Mouse (Mus musculus): ENCODE measurements at regions not wholly inside any gene's neighbourhood (a gene's known extent, or its start where the extent isn't known, plus 50 kb on each side); places are given as distances from the start of the nearest gene placed in this dataset.

DNA sequence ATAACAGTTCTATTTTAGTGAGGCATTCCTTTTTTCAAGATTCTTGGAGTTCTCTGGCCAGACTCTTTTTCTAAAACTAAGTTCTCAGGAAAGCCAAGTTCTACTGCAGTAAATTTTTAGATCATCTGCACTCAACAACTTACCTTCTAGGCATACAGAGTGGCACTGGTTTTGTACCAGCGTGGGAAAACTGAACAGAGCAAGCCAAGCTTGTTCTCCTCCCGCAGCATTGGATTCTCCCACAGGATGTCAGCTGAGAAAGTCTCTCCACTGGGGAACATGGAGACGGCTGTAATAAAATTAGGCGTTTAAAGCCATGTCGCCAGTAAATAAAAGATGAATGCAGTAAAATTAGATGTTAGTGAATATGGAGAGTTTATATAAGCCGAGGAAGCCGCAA lies 124.8 kb upstream of the Gm4301 start:
- ATAC-seq (replicated peaks) = no peak
- Histone ChIP-seq H3K4me1 (no peaks in the 10 kb centered on the region), H3K36me3 (no peaks in the 10 kb centered on the region), H3K27me3 (no peaks in the 10 kb centered on the region), H3K27ac (replicated peaks) (no peak overlapping the region), H3K4me2 (replicated peaks) (no peak overlapping the region), H3K4me3 (no peak overlapping the region), H3K9ac (replicated peaks) (no peak overlapping the region), H3K9me3 (no peaks in the 10 kb centered on the region)
- WGBS = 87% methylated on average over 7 of the region's 7 CpGs

DNA sequence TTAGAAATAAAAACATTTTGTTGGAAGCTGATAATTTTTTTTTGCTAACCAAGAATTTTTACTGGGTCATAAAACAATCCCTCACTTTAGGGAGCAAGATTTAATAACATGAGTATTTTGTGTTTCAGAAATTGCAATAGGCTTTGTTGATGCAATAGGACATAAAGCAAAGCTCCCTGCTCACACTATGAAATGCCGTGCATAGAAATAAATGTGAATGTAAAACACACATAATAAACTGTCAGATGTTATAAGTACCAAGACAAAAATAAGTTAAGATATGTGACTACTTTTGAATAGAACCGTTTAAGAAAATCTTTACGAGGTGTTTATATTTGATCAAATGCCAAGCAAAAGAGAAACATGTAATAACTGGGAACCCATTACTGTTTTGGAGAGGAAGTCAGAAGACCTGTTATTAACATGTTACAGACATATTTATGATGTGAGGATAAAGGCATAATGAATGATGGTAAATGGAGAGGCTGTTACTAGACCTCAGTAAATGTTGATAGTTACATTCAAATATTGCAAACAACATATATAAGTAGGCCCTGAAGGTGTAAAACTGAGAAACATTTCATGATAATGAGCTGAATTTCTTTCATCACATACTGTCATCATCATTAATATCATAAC lies 110.9 kb upstream of the Gm4301 start:
- no peaks in the 10 kb centered on the region for H3K4me1 ChIP-seq
- H3K4me3 ChIP-seq = no peak overlapping the region
- no peak overlapping the region for H3K4me2 ChIP-seq (replicated peaks)
- no peaks in the 10 kb centered on the region for H3K36me3 ChIP-seq
- no peak overlapping the region for H3K9ac ChIP-seq (replicated peaks)
- no peak overlapping the region for H3K27ac ChIP-seq (replicated peaks)
- 90% methylated on average over 3 of the region's 3 CpGs for WGBS
- no peak for ATAC-seq (replicated peaks)
- H3K27me3 ChIP-seq = no peaks in the 10 kb centered on the region
- no peaks in the 10 kb centered on the region for H3K9me3 ChIP-seq

DNA sequence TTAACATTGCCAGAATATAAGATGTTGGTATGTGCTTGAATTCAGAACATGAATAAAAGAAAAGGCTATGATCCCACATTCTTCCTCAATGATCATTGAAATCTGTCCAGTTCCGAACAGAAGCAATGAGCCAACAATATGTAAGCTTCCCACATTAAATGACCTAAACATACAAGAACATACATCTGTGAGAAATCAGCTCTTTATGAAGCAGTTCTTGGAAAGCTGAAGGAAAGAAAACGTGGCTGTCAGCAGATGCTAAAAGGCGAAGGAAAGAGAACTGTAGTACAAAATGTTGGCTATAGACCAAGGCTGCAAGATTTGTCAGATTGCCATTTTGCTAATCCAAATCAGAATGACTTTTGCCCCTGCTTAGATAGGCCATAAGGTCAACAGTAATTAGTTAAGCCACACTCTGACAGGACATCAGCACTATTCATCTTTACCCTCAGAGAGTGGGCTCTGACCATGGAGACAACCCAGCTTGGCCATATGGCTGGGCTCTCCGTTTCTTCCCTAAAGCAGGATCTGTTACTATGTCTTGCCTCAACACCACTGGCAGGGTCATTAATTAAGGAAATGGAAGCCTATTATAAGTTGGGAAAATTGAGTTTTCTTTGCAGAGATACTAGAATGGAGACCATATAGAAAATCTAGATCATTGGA lies 76.1 kb upstream of the Gm4301 start:
- Histone ChIP-seq H3K27ac (replicated peaks) (no peak overlapping the region), H3K4me3 (no peak overlapping the region), H3K4me1 (no peaks in the 10 kb centered on the region), H3K9me3 (no peaks in the 10 kb centered on the region), H3K27me3 (no peaks in the 10 kb centered on the region), H3K36me3 (no peaks in the 10 kb centered on the region), H3K9ac (replicated peaks) (no peak overlapping the region), H3K4me2 (replicated peaks) (no peak overlapping the region)
- ATAC-seq (replicated peaks) = no peak
- WGBS = 83% methylated on average over 4 of the region's 4 CpGs

DNA sequence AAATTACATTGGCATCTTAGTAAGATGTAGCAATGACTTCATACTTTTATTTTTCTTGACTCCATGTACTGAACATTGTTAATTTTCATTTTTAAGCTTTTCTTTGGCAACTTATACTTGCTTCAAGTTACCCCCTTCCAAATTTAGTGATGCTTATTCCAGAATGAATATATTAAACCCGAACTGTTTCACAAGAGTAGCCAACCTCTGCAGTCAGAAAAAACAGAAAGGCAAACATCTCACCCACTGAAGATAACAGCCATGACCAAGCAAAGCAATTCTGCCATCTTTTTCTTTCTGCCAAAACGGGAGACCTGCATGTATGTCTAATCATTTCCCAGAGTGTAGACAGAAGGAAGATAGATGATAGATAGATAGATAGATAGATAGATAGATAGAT lies 72.0 kb upstream of the Gm4301 start:
- no peak overlapping the region for H3K9ac ChIP-seq (replicated peaks)
- no peaks in the 10 kb centered on the region for H3K4me1 ChIP-seq
- WGBS = 80% methylated on average over 2 of the region's 2 CpGs
- H3K27me3 ChIP-seq = no peaks in the 10 kb centered on the region
- H3K4me2 ChIP-seq (replicated peaks) = no peak overlapping the region
- no peaks in the 10 kb centered on the region for H3K9me3 ChIP-seq
- no peak overlapping the region for H3K27ac ChIP-seq (replicated peaks)
- H3K4me3 ChIP-seq = no peak overlapping the region
- no peaks in the 10 kb centered on the region for H3K36me3 ChIP-seq
- no peak for ATAC-seq (replicated peaks)

DNA sequence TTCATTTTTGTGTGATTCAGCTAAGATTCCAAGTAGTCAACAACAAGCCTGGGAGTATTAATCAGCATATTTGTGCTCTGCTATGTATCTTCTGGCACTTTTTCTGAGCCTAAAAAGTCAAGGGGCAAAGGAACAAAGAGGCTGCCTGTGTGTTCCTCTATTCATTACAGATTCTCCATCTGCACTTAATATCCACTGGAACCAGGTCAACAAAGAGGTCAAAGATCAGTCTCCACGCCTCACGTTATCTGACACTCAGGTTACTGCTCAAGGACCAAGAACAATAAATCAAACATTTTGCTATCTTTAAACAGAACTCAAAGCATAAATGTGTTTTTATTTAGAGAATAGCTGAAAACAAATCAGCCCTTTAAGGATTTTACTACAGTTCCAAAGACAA lies 71.4 kb upstream of the Gm4301 start:
- no peaks in the 10 kb centered on the region for H3K4me1 ChIP-seq
- no peak overlapping the region for H3K27ac ChIP-seq (replicated peaks)
- WGBS = 61% methylated on average over 2 of the region's 2 CpGs
- no peaks in the 10 kb centered on the region for H3K9me3 ChIP-seq
- no peaks in the 10 kb centered on the region for H3K36me3 ChIP-seq
- H3K9ac ChIP-seq (replicated peaks) = no peak overlapping the region
- no peak overlapping the region for H3K4me2 ChIP-seq (replicated peaks)
- H3K4me3 ChIP-seq = no peak overlapping the region
- no peak for ATAC-seq (replicated peaks)
- no peaks in the 10 kb centered on the region for H3K27me3 ChIP-seq

DNA sequence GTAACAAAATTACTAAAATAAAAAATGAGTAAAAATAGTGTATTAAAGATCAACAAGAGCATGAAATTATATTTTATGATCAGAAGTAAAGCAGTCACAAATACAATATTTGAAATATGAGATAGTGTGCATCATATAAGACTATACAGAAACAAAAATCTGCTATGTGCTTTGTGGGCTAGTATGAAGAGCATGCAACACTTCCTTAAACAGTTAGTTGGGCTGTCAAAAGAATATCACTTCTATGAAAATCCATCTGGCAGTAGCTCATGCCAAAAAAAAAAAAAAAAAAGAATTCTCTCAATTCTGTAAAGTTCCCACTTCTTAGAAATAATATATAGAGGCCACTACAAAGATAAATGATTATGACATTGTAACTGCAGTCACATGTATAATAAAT lies 53.0 kb upstream of the Gm4301 start:
- H3K9ac ChIP-seq (replicated peaks) = no peak overlapping the region
- no peaks in the 10 kb centered on the region for H3K4me1 ChIP-seq
- no peak for ATAC-seq (replicated peaks)
- no peak overlapping the region for H3K4me3 ChIP-seq
- H3K4me2 ChIP-seq (replicated peaks) = no peak overlapping the region
- H3K27ac ChIP-seq (replicated peaks) = no peak overlapping the region
- no peaks in the 10 kb centered on the region for H3K9me3 ChIP-seq
- no peaks in the 10 kb centered on the region for H3K36me3 ChIP-seq
- H3K27me3 ChIP-seq = no peaks in the 10 kb centered on the region

Measured in forebrain, embryonic 15.5 days (tissue).